Mouse (Mus musculus) megakaryocyte, adult 5-6 weeks (primary cell): Measurements from ENCODE around the gene Hipk3. TPM values are rescaled to one million over a fixed set of nuclear protein-coding genes. Genes with fewer than 3 reads are reported as not detected.

ENCODE experiments used
- ATAC-seq: 2 replicates; pipeline ENCODE4 v1.8.0; 2016; ENCODE audit warnings: mild to moderate bottlenecking, inconsistent platforms; ENCODE audit not compliant: poor library complexity, severe bottlenecking
- total RNA-seq, 2 experiments: library from RNA; stranded (forward) in 1 of 2; stranded (reverse) in 1 of 2; fragments of 153-499, 151-499 nt in 1 of 2; fragments of 221-1000, 200-1000 nt in 1 of 2; gene quantifications; 2 replicates each; pipeline versions ENCODE4 v1.2.3 to v1.2.4; 2015 to 2017

Hipk3 gene
- total RNA-seq, 2 experiments from 2014 or later, result 39.1 to 53.1 TPM

GRCm38 (mm10) chr2:104472056-104472455 is 22.2 kb downstream of the Hipk3 start:
- ATAC-seq, result no peak

- ATAC-seq, result peak; percentile 57
Observed at GRCm38 (mm10) chr2:104471161-104471560, 23.1 kb downstream of the Hipk3 start.

- no peak for ATAC-seq
Observed at GRCm38 (mm10) chr2:104470536-104470935, 23.7 kb downstream of the Hipk3 start.

GRCm38 (mm10) chr2:104468419-104468818 is 25.8 kb downstream of the Hipk3 start:
- no peak for ATAC-seq

- ATAC-seq, result no peak
Observed at GRCm38 (mm10) chr2:104466908-104467616, 27.2 kb downstream of the Hipk3 start.

- ATAC-seq, result no peak
Observed at GRCm38 (mm10) chr2:104465639-104466430, 28.4 kb downstream of the Hipk3 start.

GRCm38 (mm10) chr2:104460021-104460420 is 34.2 kb downstream of the Hipk3 start:
- ATAC-seq, result peak; percentile 81

- ATAC-seq, result no peak
Observed at GRCm38 (mm10) chr2:104458569-104459332, 35.5 kb downstream of the Hipk3 start.

GRCm38 (mm10) chr2:104457106-104457505 is 37.1 kb downstream of the Hipk3 start:
- ATAC-seq, result no peak

GRCm38 (mm10) chr2:104450685-104451084 is 43.6 kb downstream of the Hipk3 start:
- peak; percentile 75 for ATAC-seq

GRCm38 (mm10) chr2:104449191-104449590 is 45.1 kb downstream of the Hipk3 start:
- ATAC-seq, result no peak

- ATAC-seq, result no peak
Observed at GRCm38 (mm10) chr2:104448201-104448600, 46.0 kb downstream of the Hipk3 start.

GRCm38 (mm10) chr2:104446016-104446415 is 48.2 kb downstream of the Hipk3 start:
- ATAC-seq, result no peak

GRCm38 (mm10) chr2:104444776-104445175 is 49.5 kb downstream of the Hipk3 start:
- ATAC-seq, result peak; percentile 92

GRCm38 (mm10) chr2:104442341-104442740 is 51.9 kb downstream of the Hipk3 start:
- no peak for ATAC-seq

- ATAC-seq, result no peak
Observed at GRCm38 (mm10) chr2:104436226-104436625, 58.0 kb downstream of the Hipk3 start.

- ATAC-seq, result no peak
Observed at GRCm38 (mm10) chr2:104431067-104431466, 63.2 kb downstream of the Hipk3 start.

GRCm38 (mm10) chr2:104430566-104430965 is 63.7 kb downstream of the Hipk3 start:
- ATAC-seq, result no peak

GRCm38 (mm10) chr2:104426112-104426511 is 68.1 kb downstream of the Hipk3 start:
- ATAC-seq, result no peak

- peak; percentile 87 for ATAC-seq
Observed at GRCm38 (mm10) chr2:104422230-104422629, 72.0 kb downstream of the Hipk3 start.

GRCm38 (mm10) chr2:104420805-104421204 is 73.4 kb downstream of the Hipk3 start:
- ATAC-seq, result no peak
